Mouse (Mus musculus): ENCODE measurements around the gene Noxa1.

The Noxa1 gene

DNA sequence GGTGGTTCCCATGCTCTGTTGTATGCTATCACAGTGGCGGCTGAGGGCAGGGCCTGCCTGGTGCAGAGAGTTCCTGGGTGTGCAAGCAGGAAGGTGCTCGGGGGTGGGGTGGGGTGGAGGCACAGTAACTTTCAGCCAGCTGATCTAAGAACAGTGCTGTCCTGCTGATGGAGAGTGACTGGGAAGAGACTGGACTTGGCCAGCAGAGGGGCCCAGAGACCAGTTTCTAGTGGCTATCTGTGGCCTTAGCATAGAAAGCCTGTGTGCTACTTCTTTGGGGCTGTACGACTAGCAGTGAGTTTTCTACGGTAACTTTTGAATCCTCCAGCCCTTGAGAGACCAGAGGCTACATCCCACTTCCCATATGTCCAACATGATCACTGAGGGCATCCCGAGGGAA is 4.0 kb upstream of the Noxa1 start:
- no peak for DNase-seq (ENCODE audit: low read depth, low spot score)

DNA sequence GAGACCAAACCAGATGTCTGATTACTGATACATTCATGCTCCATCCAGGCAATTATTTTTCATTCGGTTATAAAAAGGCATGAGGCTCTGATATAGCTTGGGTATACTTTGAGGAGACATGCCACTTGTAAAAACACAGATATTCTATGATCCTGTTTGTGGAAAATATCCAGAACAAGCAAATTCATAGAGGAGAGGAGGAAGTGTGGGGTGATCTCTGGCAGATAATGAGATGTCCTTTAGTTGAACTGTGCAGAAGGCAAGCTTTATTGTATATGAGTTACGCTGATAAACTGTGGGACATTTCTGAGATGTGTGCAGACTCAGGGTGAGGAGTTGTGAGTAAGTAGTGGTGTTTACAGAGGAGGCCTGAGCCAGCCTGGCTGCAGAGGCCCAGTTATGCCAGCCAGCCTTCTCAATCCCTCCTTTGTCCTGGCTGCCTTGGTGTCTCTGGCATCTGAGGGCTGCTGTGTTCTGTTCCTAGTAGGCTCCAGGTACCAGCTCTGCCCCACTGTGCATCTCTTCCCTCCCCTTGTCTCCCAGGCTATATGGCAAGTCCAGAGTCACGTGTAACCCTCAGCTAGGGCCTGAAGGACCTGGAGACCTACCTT is 3.2 kb upstream of the Noxa1 start:
- DNase-seq (ENCODE audit: low read depth, low spot score) = no peak

DNA sequence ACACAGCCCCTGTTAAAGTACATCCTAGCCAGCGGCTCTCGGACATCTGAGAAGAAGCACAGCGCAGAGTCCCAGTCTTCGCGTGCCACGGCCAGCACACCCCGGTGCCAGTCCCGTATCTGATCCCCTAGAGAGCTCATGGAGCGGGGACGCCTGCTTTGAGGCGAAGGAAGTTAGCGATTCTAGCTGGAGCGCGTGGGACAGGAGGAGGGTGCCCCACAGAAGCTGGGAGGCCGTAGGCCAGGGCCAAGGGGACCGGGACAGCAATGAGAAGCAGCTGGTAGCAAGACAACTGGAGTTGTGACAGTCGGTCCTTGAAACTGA is 202 bp downstream of the Noxa1 start:
- no peak for DNase-seq (ENCODE audit: low read depth, low spot score)

DNA sequence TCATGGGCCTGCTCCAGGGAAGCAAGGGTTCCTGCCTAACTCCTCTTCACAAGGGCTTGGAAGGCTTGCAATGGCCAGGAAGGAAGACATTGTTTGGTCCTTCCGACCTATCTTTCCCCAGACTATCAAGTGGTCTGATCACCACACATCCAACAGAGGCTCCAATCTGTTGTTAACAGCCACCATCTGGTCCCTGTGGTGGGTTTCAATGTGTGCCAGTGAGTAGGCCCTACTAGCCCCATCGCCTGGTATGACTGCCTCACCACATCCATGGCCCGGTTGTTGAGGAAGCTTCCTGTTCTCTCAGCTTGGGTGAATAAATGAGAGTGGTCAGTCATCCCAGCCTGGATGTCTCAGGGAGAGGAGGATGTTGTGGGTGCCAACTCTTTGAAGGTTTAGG is 6.3 kb downstream of the Noxa1 start:
- no peak for DNase-seq (ENCODE audit: low read depth, low spot score)

DNA sequence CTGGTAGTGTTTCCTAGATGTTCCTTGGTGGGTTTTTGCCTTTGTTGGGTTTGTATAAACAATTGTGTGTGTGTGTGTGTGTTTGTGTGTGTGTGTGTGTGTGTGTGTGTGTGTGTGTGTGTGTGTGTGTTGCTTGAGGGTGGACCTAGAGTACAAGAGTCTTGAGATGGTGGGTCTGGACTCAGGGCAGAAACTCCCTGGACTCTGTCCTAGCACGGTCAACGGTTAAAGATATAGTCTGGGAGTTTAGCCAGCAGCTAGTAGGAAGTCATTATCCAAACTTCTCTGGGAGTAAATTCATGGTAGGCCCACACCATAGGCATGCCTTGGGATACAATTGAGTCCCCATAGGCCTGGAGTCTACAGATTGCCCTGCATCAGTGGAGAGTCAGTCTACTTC is 7.1 kb downstream of the Noxa1 start:
- no peak for DNase-seq (ENCODE audit: low read depth, low spot score)

DNA sequence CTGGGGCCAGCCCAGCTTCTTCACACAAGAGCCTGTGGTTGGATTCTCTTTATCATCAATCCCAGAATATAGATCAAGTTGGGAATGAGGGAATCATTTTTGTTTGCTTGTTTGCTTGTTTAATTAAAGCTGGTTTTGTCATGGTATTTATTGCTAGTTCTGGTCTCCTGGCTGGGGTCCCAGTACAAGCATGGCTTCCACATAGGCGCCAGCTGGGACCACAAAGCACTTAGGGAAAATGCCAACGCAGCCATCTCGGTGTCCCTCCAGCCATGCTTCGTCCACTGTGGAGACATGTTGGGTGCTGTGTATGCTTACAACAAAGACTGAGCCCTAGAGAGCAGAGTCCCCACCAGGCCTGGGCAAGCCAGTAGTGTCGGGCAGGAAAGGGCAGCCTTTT is 9.4 kb downstream of the Noxa1 start:
- DNase-seq (ENCODE audit: low read depth, low spot score) = no peak

DNA sequence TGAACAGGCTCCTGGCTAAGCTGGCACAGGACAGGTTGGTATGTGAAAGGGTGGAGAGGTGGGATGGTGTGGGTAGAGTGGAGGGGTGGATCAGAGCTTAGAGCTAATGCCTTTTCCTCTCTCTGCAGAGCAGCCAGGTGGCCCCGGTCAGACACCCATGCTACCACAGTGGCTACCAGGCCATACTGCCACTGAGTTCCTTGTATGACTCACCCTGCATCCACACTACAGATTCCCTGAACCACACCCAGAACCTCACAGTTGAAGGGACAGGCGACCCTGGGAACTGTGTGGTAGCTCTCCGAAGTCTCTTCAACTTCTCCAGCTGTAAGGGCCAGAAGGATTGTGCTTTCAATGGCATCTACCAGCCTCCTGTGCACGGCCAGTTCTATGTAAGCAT is 11.3 kb downstream of the Noxa1 start:
- no peak for DNase-seq (ENCODE audit: low read depth, low spot score)

DNA sequence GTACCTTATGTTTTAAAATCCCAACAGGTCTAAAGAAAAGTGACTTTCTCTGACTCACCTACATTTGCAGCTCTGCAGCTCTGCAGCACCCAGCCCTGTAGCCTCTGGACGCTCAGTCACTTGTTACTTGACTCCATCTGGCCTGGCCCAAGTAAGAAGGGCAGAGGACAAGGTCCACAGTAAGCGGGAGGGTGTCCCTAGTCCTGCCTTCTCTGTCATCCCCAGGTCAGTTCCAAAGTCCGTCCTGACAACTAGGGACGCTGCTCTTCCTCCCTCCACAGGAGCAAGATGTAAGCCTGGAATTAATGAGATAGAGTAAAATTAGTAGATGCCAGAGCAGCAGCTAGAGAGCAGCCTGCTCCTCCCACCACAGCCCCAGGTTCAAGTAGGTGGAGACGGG is 14.9 kb downstream of the Noxa1 start, which contains the start of gene Entpd8:
Gene Entpd8, plus strand, starts transcription at position 229 of the 400 bp plus-strand sequence.
- no peak for DNase-seq (ENCODE audit: low read depth, low spot score)

DNA sequence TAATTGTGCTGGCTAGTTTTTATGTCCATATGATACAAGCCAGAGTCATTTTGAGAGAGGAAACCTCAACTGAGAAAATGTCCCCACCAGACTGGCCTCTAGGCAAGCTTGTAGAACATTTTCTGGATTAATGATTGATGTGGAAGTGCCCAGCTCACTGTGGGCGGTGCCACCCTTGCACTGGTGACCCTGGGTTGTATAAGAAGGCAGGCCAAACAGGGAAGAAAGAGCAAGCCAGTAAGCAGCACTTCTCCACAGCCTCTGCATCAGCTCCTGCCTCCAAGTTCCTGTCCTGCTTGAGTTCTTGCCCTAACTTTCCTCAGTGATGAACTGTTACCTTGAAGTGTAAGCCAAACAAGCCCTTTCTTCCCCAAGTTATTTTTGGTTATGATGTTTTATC is 16.0 kb downstream of the Noxa1 start:
- DNase-seq (ENCODE audit: low read depth, low spot score) = no peak

DNA sequence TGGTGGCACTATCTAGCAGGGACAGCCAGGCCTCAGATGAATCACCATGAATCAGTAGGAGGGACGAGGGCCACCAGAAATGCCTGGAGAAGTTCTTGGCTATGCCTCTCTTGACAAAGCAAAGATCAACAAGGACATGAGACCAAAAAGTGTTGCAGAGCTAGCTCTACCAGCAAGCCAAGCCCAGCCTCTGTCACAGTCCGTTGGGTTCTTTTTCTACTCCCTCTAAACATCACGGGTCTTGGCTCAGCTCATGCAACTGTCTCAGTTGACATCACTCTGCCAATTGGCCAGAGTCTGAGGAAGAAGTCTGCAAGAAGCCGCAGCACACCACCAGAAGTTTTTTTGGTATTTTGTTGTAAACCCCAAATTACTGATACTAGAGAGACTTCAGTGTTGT is 19.4 kb downstream of the Noxa1 start:
- no peak for DNase-seq (ENCODE audit: low read depth, low spot score)

DNA sequence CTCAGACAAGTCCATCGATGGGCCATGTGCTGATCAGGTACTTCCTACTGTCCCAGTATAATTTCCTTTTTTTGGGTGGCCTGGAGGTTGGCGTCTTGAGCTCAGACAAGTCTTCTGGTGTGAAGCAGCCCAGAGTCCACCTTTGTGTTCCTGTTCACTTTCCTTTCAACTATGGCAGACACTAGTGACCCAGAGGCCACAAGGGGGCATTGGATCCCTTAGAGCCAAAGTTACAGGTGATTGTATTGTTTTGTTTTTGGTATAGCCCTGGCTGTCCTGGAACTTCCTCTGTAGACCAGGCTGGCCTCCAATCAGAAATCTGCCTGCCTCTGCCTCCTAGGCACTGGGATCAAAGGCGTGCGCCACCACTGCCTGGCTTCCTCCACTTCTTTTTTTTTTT is 22.6 kb downstream of the Noxa1 start:
- DNase-seq (ENCODE audit: low read depth, low spot score) = no peak

DNA sequence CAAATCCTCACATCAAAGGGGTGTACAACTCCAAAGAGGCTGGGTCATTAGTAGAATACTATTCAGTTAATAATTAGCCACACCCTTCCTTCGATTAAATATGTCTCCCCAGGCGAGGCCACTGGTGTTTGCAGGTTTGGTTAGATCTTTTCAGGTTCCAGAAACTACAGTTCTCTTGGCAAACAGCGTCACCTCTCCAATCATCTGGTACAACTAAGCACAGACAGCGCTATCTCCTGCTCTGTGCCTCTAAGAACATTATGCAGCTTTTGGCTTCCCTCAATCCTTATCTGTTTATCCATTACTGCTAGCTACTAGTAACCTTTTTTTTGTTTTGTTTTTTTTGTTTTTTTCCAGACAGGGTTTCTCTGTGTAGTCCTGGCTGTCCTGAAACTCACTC is 25.4 kb downstream of the Noxa1 start:
- no peak for DNase-seq (ENCODE audit: low read depth, low spot score)

DNA sequence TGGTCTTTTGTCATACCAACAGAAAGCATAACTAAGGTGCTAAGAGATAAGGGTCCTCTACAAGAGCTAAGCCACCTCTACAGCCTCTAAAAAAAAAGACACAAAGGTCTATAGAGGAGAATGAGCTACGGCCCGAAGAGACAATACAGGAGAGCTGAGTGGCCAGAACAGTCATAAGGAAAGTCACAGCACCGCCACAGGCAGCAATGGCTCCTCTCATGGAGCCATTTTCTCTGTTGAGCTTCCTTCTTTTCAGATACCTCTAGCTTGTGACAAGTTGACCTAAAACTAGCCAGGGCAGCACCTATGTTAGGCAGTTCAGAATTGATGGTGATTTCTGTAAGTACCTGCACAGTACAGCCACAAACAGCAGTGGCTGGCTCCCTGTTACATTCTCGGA is 28.4 kb downstream of the Noxa1 start:
- DNase-seq (ENCODE audit: low read depth, low spot score) = no peak

DNA sequence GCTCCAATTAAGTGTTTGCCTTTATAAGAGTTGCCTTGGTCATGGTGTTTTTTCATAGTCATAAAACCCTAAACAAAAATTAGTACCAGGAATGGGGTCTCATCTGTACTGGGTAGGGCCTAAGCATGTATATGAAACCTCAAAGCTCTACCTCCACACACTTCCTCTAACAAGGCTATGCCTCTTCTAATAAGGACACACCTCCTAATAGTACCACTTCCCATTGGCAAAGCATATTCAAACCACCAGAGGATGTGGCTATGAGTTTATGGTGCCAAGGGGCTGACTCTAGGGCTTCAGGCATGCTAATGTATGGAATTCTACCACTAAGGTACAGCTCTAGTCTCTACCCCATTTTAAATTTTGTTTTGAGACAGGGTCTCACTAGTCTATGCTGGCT is 29.4 kb downstream of the Noxa1 start:
- no peak for DNase-seq (ENCODE audit: low read depth, low spot score)

DNA sequence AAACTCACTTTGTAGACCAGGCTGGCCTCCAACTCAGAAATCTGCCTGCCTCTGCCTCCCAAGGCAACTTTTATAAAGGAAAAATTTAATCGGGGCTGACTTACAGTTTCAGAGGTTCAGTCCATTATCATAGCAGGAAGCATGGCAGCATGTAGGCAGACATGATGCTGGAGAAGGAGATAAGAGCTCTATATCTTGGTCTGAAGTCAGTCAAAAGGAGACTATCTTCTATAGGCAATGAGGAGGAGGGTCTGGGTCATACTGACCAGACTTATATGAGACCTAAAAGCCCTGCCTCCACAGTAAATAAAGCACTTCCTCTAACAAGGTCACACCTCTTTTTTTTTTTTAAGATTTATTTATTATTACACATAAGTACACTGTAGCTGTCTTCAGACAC is 30.7 kb downstream of the Noxa1 start:
- no peak for DNase-seq (ENCODE audit: low read depth, low spot score)

DNA sequence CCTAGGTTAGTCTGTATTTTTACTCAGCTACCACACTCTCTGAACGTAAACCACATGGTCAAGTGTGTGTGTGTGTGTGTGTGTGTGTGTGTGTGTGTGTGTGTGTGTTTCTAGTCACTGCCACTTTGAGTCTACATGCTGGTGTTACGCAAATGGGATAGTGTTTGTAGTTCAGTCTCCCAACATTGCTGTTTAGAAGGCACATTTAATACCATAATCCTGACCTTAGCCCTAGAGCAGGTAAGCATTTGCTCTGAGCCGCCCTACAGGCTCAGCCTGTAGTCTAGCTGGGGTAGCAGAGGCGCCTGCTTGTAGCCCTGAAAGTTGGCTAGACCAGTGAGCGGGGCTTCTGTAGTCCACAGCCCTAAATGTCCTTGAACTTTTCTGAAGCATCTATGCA is 31.4 kb downstream of the Noxa1 start:
- DNase-seq (ENCODE audit: low read depth, low spot score) = no peak

DNA sequence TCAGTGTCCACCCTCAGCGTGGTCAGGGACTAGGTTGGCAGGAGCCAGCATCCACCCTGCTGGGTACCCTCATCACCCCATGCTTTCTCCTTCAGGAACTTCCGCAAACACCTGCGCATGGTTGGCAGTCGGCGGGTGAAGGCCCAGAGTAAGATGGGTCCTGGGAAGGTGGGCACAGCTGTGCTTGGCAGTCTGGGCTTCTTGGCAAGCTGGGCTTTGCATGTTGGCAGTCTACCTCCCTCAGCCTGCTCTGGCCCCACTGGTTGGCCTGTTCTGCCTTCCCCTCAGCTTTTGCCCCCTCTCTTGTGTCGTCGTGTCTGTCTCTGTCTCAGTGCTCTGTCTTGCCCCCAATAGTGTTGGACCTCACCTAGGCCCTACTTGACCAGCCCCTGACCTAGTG is 36.0 kb downstream of the Noxa1 start:
- DNase-seq (ENCODE audit: low read depth, low spot score) = no peak

DNA sequence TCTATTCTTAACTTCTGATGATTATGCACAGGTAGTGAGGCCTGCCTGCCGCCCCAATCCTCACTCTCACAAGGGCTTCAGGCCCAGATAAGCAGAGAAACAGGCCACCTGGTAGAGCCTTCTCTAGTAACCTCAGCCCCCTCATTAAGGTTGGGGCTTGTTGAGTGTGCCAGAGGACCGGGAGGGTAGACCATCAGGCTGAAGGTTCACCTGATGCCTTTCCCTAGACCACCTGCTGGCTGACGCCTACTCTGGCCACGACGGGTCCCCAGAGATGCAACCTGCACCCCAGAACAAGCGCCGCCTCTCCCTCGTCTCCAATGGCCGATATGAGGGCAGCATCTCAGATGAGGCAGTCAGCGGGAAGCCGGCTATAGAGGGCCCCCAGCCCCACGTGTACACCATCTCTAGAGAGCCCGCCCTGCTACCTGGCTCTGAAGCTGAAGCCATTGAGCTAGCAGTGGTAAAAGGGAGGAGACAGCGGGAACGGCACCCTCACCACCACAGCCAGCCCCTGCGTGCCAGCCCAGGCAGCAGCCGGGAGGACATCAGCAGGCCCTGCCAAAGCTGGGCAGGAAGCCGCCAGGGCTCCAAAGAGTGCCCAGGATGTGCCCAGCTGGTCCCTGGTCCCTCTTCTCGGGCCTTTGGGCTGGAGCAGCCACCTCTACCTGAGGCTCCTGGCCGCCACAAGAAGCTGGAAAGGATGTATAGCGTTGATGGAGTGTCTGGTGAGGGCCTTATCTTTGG is 39.4 kb downstream of the Noxa1 start:
- DNase-seq (ENCODE audit: low read depth, low spot score) = no peak

DNA sequence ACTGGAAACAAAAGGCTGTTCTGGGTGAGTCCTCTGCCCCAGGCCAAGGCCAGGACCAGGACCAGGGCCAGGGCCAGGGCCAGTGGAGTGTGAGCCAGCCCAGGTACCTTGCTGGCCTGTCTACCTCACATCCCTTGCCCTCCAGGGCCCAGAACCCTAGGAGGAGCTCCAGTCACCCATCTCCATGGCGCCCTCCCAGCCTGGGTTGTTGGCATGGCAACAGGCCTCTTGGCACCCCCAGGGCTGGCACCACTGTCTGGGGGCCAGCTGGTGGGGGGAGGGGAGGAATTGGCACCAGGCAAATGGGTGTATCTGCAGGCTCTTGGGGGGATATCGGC is 39.9 kb downstream of the Noxa1 start:
- DNase-seq (ENCODE audit: low read depth, low spot score) = no peak

DNA sequence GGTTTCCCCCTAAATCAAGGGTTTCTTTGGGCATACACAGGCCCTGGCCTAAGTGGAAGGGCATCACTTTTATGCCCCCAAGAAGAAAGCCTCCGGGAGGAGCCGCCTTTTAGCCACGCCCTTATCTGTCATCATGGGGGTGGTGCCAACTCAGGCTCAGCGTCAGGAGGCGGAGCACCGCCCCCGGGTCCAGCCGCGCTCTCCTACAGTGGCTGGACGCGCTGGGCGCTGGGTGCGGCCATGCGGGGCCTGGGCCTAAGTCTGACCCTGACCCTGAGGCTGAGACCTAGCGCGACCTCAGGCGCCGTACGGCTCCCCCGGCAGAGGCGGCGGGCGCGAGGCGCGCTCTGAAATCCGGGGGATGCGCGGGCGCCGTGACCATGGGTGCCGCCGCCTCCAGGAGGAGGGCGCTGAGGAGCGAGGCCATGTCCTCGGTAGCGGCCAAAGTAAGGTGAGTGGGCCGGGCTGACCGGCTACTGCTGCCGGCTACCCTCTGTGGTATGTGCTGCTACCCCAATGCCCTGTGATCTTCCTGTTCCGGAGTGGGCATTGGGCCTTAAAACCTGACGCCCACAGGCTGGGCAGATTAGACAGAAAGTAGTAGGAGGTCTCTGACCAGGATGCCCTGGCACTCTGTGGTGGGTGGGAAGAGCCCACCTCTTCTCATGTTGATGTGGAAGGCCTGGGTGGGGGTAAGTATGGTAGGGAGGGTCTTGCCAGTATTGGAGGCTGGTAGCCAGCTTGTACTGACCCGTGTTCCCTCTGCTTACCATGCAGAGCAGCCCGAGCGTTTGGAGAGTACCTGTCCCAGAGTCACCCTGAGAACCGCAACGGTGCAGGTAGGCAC is 40.5 kb downstream of the Noxa1 start, which contains the start of gene Nsmf:
Gene Nsmf, plus strand, starts transcription at position 135 of the 847 bp plus-strand sequence.
- DNase-seq (ENCODE audit: low read depth, low spot score) = peak; percentile 29

DNA sequence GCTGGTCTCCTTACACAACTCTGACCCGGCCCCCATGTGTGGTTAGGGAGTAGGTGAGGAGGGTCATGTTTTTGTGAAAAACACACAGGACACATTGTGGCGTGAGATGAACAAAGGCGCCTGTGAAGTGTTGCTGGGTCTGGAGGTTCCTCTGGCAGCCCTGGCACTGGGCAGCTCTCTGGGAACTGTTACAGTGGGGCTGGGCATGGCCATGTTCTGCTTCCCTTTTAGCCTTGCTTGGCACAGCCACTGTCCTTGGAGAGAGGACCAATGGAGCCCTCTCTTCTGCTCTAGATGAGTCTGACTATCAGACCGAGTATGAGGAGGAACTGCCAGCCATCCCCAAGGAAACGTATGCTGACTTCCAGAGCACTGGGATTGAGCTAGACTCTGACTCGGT is 41.8 kb downstream of the Noxa1 start:
- DNase-seq (ENCODE audit: low read depth, low spot score) = no peak

DNA sequence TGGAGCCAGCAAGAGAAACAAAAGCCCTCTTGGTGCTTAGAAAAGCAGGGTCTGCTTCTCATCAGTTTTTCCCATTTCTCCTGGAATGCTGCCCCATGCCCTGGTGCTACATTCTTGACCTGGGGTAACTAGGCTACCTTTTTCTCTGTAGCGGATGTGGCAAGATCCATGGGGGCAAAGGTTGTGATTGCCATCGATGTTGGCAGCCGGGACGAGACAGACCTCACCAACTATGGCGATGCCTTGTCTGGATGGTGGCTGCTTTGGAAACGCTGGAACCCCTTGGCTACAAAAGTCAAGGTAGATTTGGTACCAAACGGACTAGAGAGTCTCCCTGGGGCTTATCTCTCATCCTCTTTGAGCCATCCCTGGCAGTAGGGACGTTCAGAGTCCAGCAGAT is 43.5 kb downstream of the Noxa1 start:
- no peak for DNase-seq (ENCODE audit: low read depth, low spot score)

DNA sequence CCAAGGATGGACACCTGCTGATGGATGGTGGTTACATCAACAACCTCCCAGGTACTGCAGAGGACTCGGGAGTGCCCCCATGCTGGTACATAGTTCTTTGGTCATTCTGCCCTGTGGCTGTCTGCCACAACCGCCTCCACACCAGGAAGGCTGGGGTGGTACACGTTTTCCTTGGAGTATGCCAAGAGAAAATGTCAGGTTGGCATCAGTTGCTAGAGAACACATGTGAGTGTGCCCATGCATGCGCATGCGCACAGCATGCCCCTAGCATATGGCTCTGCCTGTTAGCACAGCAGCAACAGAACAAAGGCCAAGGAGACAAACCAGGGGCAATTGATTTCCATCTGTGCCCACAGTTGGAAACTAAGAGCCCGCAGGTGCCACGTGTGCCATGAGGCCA is 44.0 kb downstream of the Noxa1 start:
- no peak for DNase-seq (ENCODE audit: low read depth, low spot score)
